Mouse (Mus musculus): ENCODE measurements around the gene Traf7.

Gene Traf7

GRCm38 (mm10) chr17:24527723-24528559 lies at the start of gene Traf7:
TSS of gene Traf7 (minus strand) at chr17:24527938.
- DNase-seq = peak; percentile 86

GRCm38 (mm10) chr17:24573811-24574210 lies 46.1 kb upstream of the Traf7 start:
- no peak for DNase-seq

- DNase-seq = no peak
These were observed 45.0 kb upstream of the Traf7 start for GRCm38 (mm10) chr17:24572651-24573245.

- no peak for DNase-seq
These were observed 42.1 kb upstream of the Traf7 start for GRCm38 (mm10) chr17:24569837-24570236.

DNA sequence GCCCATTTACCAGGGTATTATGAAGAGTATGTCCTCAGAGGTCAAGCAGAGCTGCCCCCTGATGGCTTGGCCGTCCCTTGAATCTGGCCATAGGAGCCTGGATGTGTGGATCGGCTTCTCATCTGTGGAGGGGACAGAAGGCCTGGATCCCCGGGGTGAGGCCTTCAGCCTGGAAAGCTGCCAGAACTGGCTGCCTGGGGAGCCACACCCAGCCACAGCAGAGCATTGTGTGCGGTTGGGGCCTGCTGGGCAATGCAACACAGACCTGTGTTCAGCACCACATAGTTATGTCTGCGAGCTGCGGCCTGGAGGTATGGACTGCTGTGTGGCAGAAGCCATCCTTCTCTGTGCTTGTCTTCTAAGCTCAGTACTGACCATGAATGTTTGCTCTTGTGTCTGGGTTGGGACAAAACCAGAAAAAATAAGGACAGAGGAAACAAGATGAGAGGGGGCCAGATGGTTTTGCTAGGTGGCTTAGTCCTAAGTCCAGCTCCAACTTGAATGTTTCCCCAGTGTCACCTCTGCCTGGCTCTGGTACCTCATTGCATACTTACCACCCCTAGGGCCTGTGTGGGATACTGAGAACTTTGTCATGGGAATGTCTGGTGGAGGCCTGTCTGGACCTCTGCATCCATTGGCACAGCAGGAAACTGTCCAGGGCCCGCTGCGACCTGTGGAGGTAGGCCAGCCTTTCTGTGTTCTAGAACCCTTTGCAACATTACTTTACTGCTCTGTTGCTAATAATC lies 39.5 kb upstream of the Traf7 start:
- no peak for DNase-seq

GRCm38 (mm10) chr17:24565792-24566191 lies 38.1 kb upstream of the Traf7 start:
- no peak for DNase-seq

- no peak for DNase-seq
These were observed 37.4 kb upstream of the Traf7 start for GRCm38 (mm10) chr17:24565092-24565491.

DNA sequence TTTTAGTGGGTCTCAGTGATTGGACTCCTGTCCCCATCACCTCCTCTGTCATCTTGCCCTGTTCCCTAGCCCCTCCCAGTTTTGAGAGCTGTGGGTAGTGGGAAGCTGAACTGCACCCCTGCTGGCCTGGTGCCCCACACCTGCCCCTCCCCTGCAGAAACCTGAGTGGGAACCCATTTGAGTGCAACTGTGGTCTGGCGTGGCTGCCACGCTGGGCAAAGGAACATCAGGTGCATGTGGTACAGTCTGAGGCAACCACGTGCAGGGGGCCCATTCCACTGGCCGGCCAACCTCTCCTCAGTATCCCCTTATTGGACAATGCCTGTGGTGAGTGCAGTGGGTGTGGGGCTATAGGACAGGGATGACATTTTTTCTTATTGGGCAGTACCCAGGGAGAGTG lies 36.7 kb upstream of the Traf7 start:
- DNase-seq = no peak

GRCm38 (mm10) chr17:24563638-24564037 lies 35.9 kb upstream of the Traf7 start:
- DNase-seq = no peak

- DNase-seq = no peak
These were observed 33.9 kb upstream of the Traf7 start for GRCm38 (mm10) chr17:24561592-24561991.

DNA sequence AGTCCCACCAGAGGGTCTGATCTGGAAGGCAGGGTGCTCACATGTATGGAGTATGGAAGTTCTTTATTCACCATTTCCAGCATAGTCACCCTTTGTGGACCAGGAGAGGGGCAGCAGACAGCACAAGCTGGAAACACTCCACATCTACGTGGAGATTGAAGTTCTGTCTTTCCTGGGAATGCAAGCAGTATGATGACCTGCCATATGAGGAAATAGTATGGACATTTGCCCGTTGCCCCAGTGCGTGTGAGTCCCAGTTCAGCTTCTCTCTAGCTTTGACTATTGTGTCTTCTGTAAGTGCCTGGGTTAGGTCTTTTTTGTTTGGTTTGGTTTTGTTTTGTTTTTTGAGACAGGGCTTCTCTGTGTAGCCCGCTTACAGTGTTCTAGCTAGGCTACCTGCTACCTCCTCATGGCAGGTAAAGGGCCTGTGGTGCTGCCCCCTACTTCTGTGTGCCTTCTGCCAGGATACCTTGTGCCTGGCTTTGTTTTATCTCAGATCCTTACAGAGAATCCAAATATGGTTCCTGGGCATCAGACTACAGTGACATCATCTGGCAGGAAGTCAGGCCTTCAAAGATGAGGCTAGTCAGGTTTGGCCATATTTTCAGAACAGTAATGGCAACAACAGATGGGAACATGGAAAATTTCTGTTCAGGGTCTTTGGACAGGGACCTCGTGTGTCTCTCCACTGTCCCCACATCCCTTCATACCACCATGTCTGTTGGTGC lies 32.7 kb upstream of the Traf7 start:
- no peak for DNase-seq

GRCm38 (mm10) chr17:24559146-24559545 lies 31.4 kb upstream of the Traf7 start:
- DNase-seq = no peak

DNA sequence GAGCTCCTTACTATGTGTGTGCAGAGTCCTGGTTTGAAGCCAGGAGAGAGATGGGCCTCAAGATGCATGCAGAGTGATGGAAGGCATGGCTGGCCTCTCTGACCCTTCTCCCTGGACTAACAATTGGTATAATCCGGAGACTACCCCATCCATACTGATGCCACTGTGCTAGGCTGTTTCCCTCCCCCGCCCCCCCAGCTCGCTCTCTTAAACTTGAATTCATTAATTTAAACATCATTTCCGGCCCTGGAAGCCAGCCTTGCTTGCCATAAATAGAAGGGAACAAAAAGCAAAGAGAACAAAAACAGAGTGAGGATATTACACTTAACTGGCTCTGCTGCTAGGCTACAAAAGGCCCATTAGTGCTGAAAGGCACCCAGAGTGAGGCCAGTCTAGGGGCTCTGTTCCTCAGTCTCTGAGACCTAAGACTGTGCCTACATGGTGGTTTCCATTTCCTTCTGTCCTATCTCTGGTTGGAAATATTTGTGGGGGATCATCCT lies 30.9 kb upstream of the Traf7 start:
- DNase-seq = no peak

- no peak for DNase-seq
These were observed 29.4 kb upstream of the Traf7 start for GRCm38 (mm10) chr17:24557091-24557490.

- DNase-seq = no peak
These were observed 23.3 kb upstream of the Traf7 start for GRCm38 (mm10) chr17:24551050-24551444.

GRCm38 (mm10) chr17:24550416-24551049 lies 22.8 kb upstream of the Traf7 start:
- peak; percentile 81 for DNase-seq

DNA sequence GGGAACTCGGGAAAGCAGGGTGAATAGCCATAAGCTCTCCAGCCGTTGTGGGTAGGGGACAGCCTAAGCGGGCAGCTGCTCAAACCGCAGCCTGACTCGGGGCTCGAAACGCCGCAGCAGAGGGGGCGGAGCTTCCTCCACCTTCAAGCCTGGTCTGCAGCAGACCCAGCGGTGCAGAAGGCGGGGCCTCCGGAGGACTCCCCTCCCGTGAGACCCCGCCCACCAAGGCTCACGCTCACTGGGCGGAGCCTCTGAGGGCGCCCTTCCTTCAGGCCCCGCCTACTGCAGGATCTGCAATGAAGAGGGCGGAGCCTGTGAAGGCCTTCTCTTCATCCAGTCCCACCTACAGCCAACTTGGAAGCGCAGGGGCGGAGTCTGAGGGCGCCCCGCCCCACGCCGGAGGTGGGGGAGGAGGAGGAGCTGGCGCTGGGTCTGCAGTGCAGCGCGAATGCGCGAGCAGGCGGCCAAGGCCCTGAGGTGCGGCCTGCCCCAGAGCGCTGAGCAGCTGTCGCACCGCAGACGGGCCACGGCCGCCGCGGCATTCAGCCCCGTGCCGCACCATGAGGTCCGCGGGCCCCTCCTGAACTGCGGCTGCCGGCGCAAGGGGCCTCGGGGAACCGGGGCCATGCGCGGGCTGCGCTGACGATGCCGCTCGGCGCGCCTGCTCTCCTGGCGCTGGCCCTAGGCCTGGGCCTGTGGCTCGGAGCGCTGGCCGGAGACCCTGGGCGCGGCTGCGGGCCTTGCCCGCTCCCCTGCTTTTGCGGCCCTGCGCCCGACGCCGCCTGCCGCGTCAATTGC lies 22.1 kb upstream of the Traf7 start, which contains the start of gene Pkd1:
Gene Pkd1, plus strand, starts transcription at position 217 of the 798 bp plus-strand sequence.
- peak; percentile 95 for DNase-seq

GRCm38 (mm10) chr17:24548921-24549617 lies 21.3 kb upstream of the Traf7 start:
- DNase-seq = no peak

GRCm38 (mm10) chr17:24548435-24548834 lies 20.7 kb upstream of the Traf7 start:
- no peak for DNase-seq

DNA sequence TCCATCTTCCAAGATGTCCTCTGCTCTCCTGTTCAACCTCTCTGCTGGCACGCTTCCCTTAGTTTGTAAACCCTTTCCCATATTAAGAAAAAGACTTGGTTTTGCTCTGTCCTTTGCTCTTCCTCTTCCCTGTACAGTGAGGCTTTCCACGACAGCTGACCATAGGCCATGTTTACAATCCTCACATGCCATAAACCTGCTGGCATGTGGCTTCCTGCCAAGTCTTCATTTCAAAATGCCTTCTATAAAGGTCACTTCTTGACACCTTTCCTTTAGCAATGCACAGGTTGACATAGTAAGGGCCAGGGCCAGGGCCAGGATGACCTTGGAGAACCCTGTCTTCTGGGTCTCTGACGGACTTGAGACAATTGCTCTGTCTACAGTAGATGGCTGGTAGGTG lies 18.5 kb upstream of the Traf7 start:
- no peak for DNase-seq

- no peak for DNase-seq
These were observed 17.5 kb upstream of the Traf7 start for GRCm38 (mm10) chr17:24545247-24545646.
